Mouse (Mus musculus) lung, adult 2 months (tissue): ENCODE measurements around the gene Spef1. TPM values are rescaled to one million over a fixed set of nuclear protein-coding genes. Genes with fewer than 3 reads are reported as not detected.

Experiments
- DNase-seq: peaks from one replicate; pipeline ENCODE4 v3.0.0; 2022
- H3K4me1 ChIP-seq: fragments of 200-500 bp; 2 replicates; pipeline ENCODE4 v1.6.1; 2011; ENCODE audit warnings: low read length; ENCODE audit not compliant: control insufficient read depth, insufficient read depth
- H3K4me3 ChIP-seq: fragments of 200-500 bp; replicated peaks from 2 replicates; pipeline ENCODE3; 2011; ENCODE audit warnings: low read depth, mild to moderate bottlenecking, control low read depth, low read length; ENCODE audit errors: extremely low read depth
- CTCF ChIP-seq: fragments of 200-500 bp; IDR thresholded peaks from 2 replicates; pipeline ENCODE4 v1.5.1; 2011; ENCODE audit warnings: mild to moderate bottlenecking, low read length, control low read depth; ENCODE audit not compliant: insufficient read depth
- POLR2A ChIP-seq: fragments of 200-500 bp; IDR thresholded peaks from 2 replicates; pipeline ENCODE4 v1.6.1; 2011; ENCODE audit warnings: low read depth, mild to moderate bottlenecking, control low read depth, low read length, borderline replicate concordance; ENCODE audit errors: extremely low read depth
- WGBS: fragments of 180-500 bp; shearing (Covaris S2); methylation state at CpG from one replicate; pipeline ENCODE4 v1.1.7; 2018; 5-methylcytosine and 5-hydroxymethylcytosine counted together
- polyA plus RNA-seq: library from polyadenylated mRNA; depleted of rRNA; stranded (reverse); fragments of >200 nt; gene quantifications from 2 replicates; pipeline ENCODE4 v1.2.3, GENCODE M21; 2012

Gene Spef1
- polyA plus RNA-seq, 1 experiment, result 16.6 TPM

DNA sequence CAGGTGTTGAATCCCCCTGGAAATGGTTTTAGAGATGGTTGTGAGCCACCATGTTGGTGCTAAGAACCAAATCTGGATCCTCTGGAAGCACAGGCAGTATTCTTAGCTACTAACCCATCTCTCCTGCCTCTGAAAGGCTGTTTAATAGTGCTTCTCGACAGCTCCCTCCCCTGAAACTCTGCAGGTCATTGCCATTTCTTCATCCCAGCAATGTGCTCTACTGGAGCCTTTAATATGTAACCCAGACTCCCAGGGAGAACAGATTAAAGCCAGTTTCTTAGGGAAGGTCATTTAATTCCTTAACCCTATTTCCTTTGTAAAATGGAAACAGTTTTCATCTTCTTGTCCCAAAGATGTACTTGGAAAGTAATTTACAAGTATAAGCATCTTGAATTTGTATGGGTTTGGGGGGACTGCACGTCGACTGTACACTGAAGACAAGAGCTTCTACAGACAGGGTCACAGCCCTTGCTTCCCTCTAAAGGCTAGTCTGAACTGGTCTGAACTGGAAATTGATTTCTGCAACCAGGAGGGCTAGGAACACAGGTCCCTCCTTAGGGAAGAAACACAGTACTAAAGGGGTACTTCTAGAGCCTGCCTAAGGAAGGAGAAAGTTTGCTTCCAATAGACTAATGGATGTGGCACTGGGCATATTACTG, 11.7 kb downstream of the Spef1 start:
- TF ChIP-seq POLR2A, result no peak
- TF ChIP-seq CTCF, result no peak
- Histone ChIP-seq H3K4me1 (peaks cover 26% of the 10 kb centered on the region), H3K4me3 (no peak overlapping the region)
- 65% methylated on average over 3 of the region's 3 CpGs for WGBS
- DNase-seq, result no peak

DNA sequence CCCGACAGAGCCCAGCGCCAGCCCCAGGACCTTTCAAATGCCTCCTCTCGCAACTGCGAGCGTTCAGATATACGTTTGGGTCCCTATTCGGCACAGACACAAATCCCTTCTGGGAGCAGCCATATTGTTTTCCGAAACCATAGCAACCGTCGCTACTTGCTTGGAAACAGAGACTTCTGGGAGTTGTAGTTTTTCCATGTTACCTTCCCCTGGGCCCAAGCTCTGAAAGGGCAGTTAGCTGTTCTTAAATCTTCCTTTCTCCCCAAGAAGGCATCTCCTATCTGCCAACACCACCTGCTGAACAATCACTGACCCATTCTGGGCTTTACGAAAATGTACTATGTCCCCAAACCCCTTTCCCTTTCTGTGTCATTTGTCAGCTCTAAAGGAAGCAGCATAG, 12.4 kb downstream of the Spef1 start:
- H3K4me3 ChIP-seq, result peak overlapping the region; percentile 43
- peak; percentile 48 for DNase-seq
- WGBS, result 5% methylated on average over 11 of the region's 11 CpGs
- no peak for TF ChIP-seq CTCF
- TF ChIP-seq POLR2A, result no peak
- peaks cover 22% of the 10 kb centered on the region for H3K4me1 ChIP-seq

DNA sequence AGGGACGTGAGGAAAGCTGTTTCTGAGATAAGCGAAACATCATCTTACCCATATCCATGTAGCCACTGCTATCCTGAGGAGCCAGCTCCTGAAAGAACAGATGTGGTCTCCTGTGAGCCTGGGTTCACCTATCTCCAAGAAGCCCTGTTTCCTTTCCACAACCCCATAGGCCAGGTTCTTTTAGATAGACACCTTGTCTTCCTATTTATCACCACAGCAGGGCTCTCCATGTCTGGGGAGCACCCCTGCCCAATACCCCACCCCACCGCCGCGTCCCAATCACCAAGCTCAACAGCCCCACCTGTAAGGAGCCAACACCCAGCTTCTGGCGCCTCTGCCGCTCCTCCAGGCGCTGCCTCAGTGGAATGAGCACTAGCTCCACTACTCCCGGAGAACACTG, 14.8 kb downstream of the Spef1 start:
- Histone ChIP-seq H3K4me3 (no peak overlapping the region), H3K4me1 (peaks cover 8% of the 10 kb centered on the region)
- WGBS, result 77% methylated on average over 9 of the region's 9 CpGs
- DNase-seq, result no peak
- TF ChIP-seq POLR2A, result no peak
- no peak for TF ChIP-seq CTCF

- Histone ChIP-seq H3K4me1 (peaks cover 3% of the 10 kb centered on the region; the same call in 1 of the 2 replicates), H3K4me3 (no peak overlapping the region)
- TF ChIP-seq CTCF (no peak), POLR2A (no peak)
- DNase-seq, result peak; percentile 75
- WGBS, result 41% methylated on average over 43 of the region's 43 CpGs
These were observed 15.5 kb downstream of the Spef1 start for GRCm38 (mm10) chr2:131171401-131172104.

DNA sequence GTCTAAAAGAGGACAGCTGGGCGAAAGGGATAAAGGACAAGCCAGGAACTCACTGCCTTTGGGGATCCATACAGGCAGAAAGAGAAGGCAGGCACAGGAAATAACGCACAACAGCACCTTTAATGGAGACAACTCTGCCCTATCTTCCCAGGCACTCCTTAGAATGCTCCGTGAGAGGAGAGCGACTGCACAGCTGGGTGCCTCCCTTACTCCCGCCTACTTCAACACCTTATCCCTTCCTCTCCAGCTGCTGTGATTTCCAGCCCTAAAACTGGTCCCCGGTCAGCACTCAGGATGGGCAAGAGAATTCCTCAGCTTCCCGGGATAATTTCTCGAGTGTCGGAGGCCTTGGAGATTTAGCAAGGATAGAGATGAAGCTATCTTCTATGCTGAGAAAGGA, 16.1 kb downstream of the Spef1 start:
- WGBS, result 55% methylated on average over 9 of the region's 9 CpGs
- Histone ChIP-seq H3K4me1 (peaks cover 3% of the 10 kb centered on the region; the same call in 1 of the 2 replicates), H3K4me3 (no peak overlapping the region)
- TF ChIP-seq POLR2A (no peak), CTCF (no peak)
- DNase-seq, result no peak

- no peak for DNase-seq
- H3K4me1 ChIP-seq, result no peaks in the 10 kb centered on the region
- H3K4me3 ChIP-seq, result no peak overlapping the region
- 62% methylated on average over 1 of the region's 1 CpGs for WGBS
- TF ChIP-seq CTCF, result no peak
- no peak for TF ChIP-seq POLR2A
These were observed 18.2 kb downstream of the Spef1 start for GRCm38 (mm10) chr2:131168914-131169313.

- no peak for DNase-seq
- TF ChIP-seq POLR2A (no peak), CTCF (no peak)
- Histone ChIP-seq H3K4me3 (no peak overlapping the region), H3K4me1 (no peaks in the 10 kb centered on the region)
- 56% methylated on average over 6 of the region's 6 CpGs for whole genome bisulfite sequencing
These were observed 19.1 kb downstream of the Spef1 start for GRCm38 (mm10) chr2:131167984-131168383.

DNA sequence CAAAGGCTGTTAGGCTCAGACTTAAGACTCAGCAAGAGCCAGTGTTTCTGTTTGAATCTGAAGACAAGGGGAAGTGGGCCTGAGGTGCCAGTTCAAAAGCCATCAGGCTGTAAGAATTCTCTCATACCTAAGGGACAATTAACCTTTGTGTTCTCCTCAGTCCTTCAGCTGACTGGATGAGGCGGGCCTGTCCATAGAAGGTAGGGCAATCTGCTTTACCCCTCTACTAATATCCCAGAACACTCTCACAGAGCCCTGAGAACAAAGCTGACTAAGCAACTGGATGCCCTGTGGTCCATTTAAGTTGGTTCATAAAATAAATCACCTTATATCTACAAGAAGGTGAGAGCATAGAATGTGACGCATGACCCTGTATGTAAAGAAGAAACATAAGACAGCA, 20.9 kb downstream of the Spef1 start:
- 91% methylated on average over 2 of the region's 2 CpGs for WGBS
- Histone ChIP-seq H3K4me3 (no peak overlapping the region), H3K4me1 (no peaks in the 10 kb centered on the region)
- TF ChIP-seq POLR2A (no peak), CTCF (no peak)
- no peak for DNase-seq

DNA sequence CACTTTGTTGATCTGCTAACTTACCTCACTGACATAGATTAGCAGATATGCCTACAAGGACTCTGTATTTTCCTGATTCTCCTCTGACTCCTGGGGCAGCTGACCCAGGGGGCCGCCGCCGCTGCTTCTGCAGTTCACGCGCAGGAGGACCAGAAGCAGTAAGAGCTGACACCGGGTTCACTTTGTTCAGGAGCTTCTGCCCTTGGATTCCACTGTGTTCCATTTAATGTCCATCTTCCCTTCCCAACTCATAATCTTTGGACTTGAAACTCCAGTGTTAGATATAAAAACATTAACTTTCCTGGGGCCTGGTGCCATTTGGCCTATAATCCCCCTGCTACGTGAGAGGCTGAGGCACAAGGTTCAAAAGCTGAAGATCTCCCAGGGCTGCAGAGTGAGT, 23.2 kb downstream of the Spef1 start:
- 83% methylated on average over 7 of the region's 7 CpGs for WGBS
- DNase-seq, result no peak
- H3K4me3 ChIP-seq, result no peak overlapping the region

GRCm38 (mm10) chr2:131160671-131161111, 26.4 kb downstream of the Spef1 start:
- Histone ChIP-seq H3K4me1 (peaks cover 2% of the 10 kb centered on the region; the same call in 1 of the 2 replicates), H3K4me3 (peak overlapping the region; percentile 68)
- DNase-seq, result peak; percentile 42
- no peak for TF ChIP-seq POLR2A
- WGBS, result 1% methylated on average over 17 of the region's 17 CpGs

More for the DNA sequence above, 23.2 kb downstream of the Spef1 start:
- TF ChIP-seq POLR2A (no peak), CTCF (no peak)
- no peaks in the 10 kb centered on the region; the same call in 1 of the 2 replicates for H3K4me1 ChIP-seq

DNA sequence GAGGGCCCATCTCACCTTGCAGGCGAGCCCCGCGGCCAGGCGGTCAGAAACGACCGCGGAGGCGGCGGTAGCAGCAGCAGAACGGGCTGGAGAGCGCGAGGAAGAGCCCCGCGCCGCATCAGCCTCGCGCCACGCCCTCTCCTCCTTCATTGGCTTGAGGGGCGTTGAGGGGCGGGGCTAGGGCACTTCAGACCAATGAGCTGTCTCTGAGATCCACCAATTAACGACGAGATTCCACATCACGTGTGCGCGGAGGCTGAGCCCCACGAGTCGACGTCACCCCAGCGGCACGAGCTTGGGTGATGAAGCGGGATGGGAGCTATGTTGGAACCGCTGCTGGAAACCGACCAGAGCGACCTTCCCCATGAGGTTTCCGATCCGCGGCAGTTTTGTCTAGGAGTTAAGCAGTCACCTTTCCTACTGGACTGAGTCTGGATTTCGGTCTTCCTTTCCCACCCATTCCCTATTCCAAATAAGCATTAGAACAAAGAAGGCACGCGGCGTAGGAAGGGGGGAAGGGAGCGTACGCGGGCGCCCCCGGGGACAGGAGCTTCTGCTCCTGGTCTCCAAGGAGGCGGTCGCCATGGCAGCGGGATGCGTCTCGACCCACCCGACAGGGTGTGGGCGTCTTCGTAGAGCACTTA, 27.0 kb downstream of the Spef1 start, which contains the start of gene 1700037H04Rik:
Gene 1700037H04Rik, minus strand, starts transcription at position 144 of the 644 bp plus-strand sequence.
- under 1% methylated on average over 54 of the region's 54 CpGs for WGBS
- TF ChIP-seq CTCF, result no peak
- TF ChIP-seq POLR2A, result peak; percentile 98
- Histone ChIP-seq H3K4me3 (peak within 1 kb of the TSS; percentile 70), H3K4me1 (peaks cover 2% of the 10 kb centered on the region; the same call in 1 of the 2 replicates)
- peak; percentile 92 for DNase-seq
